Mouse (Mus musculus) hindbrain, embryonic 14.5 days (tissue): ENCODE measurements around the gene Rps8. TPM values are rescaled to one million over a fixed set of nuclear protein-coding genes. Genes with fewer than 3 reads are reported as not detected.
A peak's percentile ranks its signal among the peaks of the same experiment; 100 is the strongest.

ENCODE experiments used
- ATAC-seq: fragments of 200-750 bp; cut with Nextera tagmentation; 2 replicates; pipeline ENCODE4 v1.8.0; 2017; ENCODE audit warnings: moderate number of reproducible peaks, mild to moderate bottlenecking, moderate TSS enrichment, moderate library complexity; ENCODE audit not compliant: low FRiP score
- DNase-seq: peaks from one replicate; pipeline ENCODE4 v3.0.0-alpha.2; 2015; ENCODE audit warnings: low spot score
- H3K27ac ChIP-seq: fragments of 300-500 bp; sonication (generic); 2 replicates; pipeline ENCODE4 v1.5.1; 2014; ENCODE audit warnings: mild to moderate bottlenecking, moderate library complexity
- H3K27me3 ChIP-seq: fragments of 300-500 bp; sonication (generic); 2 replicates; pipeline ENCODE4 v1.6.1; 2014; ENCODE audit warnings: mild to moderate bottlenecking, low read length, mixed read lengths; ENCODE audit not compliant: control insufficient read depth, insufficient read depth
- H3K36me3 ChIP-seq: fragments of 300-500 bp; sonication (generic); replicated peaks from 2 replicates; pipeline ENCODE4 v1.6.1; 2014; ENCODE audit not compliant: control insufficient read depth, insufficient read depth
- H3K4me1 ChIP-seq: fragments of 300-500 bp; sonication (generic); replicated peaks from 2 replicates; pipeline ENCODE4 v1.6.1; 2014; ENCODE audit warnings: antibody characterized with exemption, low read length, mixed read lengths; ENCODE audit not compliant: control insufficient read depth, insufficient read depth
- H3K4me2 ChIP-seq: fragments of 300-500 bp; sonication (generic); replicated peaks from 2 replicates; pipeline ENCODE4 v1.6.1; 2014; ENCODE audit warnings: mild to moderate bottlenecking, moderate library complexity
- H3K4me3 ChIP-seq: fragments of 300-500 bp; sonication (generic); replicated peaks from 2 replicates; pipeline ENCODE4 v1.5.1; 2014; ENCODE audit warnings: mild to moderate bottlenecking, low read length
- H3K9ac ChIP-seq: fragments of 300-500 bp; sonication (generic); 2 replicates; pipeline ENCODE4 v1.6.1; 2014
- H3K9me3 ChIP-seq: fragments of 300-500 bp; sonication (generic); 2 replicates; pipeline ENCODE4 v1.6.1; 2016; ENCODE audit warnings: low read length; ENCODE audit not compliant: control insufficient read depth
- WGBS: fragments of 180-500 bp; shearing (Covaris S2); extraction: QIAGEN DNeasy Blood & Tissue Kit; methylation state at CpG from one replicate; pipeline ENCODE4 v1.1.7; 2014; 5-methylcytosine and 5-hydroxymethylcytosine counted together
- polyA plus RNA-seq: library from polyadenylated mRNA; unstranded; fragments of >200 nt; fragmentation: Nextera tagmentation; extraction: Ambion mirVana; gene quantifications from 2 replicates; pipeline ENCODE4 v1.2.1, GENCODE M21; 2014

Rps8 gene
- polyA plus RNA-seq, 1 experiment from 2014 or later: 672 TPM

DNA sequence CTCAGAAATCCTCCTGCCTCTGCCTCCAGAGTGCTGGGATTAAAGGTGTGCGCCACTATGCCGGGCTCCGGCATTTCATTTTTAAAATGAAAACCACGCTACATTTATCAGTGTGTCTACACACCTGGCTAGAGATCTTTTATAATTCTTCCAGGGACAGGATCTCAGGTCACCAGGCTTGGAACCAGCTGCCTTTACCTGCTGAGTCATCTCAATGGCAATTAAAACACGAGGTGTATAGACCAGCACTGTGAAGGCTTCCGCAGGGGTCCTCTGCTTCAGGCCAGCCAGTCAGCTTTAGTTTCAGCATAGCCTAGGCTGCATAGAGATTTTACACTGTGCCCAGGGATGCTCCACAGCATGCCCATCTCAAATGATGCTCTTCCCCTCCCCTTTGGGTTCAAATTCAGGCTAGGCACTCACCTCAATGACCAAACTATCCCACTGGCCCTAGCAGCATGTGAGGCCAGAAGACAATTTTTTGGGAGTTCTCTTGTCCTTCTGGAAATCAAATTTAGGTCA lies 5.8 kb downstream of the Rps8 start:
- DNase-seq: no peak
- H3K36me3 ChIP-seq: peaks cover 64% of the 10 kb centered on the region
- no peaks in the 10 kb centered on the region for H3K9me3 ChIP-seq
- no peak overlapping the region for H3K4me3 ChIP-seq
- peaks cover 9% of the 10 kb centered on the region; the same call in 1 of the 2 replicates for H3K4me1 ChIP-seq
- H3K9ac ChIP-seq: no peak overlapping the region
- H3K4me2 ChIP-seq: no peak overlapping the region
- H3K27me3 ChIP-seq: no peaks in the 10 kb centered on the region
- 93% methylated on average over 6 of the region's 6 CpGs for WGBS
- H3K27ac ChIP-seq: no peak overlapping the region
- ATAC-seq: no peak

DNA sequence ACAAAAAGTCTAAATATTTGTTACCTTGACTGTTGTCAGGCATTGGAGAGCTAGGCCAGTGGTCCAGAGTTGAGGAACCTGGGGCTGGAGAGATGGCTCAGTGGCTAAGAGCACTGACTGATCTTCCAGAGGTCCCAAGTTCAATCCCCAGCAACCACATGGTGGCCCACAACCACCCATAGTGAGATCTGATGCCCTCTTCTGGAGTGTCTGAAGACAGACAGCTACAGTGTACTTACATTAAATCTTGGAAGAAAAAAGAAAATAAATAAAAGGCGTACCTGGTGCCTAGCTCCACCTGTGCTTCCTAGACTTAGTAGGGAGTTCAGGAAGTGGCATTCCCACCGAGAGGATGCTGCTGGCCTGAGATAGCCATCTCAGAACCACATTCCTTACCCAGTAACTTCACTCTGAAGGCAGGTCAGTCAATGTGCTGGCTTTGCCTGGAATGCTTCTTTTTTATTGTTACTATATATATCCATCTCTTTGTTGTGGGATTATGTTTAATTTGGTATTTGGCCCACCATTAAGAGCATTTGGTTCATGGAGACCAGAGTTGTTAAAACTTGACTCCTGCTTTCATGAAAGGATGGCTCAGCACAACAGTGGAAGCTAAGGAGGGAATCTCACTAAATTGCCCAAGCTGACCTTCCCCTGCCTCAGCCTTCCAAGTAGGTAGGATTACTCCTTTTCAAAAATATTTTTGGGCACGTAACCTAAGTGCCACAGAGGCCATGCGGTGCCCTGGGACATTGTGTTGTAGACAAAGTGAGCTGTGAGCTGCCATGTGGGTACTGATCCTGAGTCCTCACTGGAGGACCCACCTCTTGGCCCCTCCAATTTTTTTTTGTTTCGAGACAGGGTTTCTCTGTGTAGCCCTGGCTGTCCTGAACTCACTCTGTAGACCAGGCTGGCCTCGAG lies 6.5 kb downstream of the Rps8 start:
- H3K36me3 ChIP-seq: peaks cover 60% of the 10 kb centered on the region
- WGBS: 77% methylated on average over 6 of the region's 6 CpGs
- peaks cover 4% of the 10 kb centered on the region; the same call in 1 of the 2 replicates for H3K4me1 ChIP-seq
- ATAC-seq (no peak), DNase-seq (no peak)
- no peak overlapping the region for H3K9ac ChIP-seq
- H3K4me3 ChIP-seq: no peak overlapping the region
- H3K4me2 ChIP-seq: no peak overlapping the region
- no peaks in the 10 kb centered on the region for H3K9me3 ChIP-seq
- no peak overlapping the region for H3K27ac ChIP-seq
- H3K27me3 ChIP-seq: no peaks in the 10 kb centered on the region

DNA sequence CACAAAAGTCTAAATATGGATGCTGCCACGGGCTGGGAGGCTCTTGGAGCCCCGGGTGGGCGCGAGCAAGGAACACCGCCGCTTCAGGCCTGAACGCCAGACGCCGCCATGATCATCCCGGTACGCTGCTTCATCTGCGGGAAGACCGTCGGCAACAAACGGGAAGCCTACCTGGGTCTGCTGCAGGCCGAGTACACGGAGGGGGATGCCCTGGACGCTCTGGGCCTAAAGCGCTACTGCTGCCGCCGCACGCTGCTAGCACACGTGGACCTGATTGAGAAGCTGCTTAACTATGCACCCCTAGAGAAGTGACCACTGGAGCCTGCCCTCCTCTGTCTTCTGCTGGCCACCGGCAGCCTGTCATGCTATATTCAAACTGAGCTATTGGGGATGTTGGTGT lies 7.2 kb downstream of the Rps8 start:
- Histone ChIP-seq H3K4me2 (no peak overlapping the region), H3K9ac (no peak overlapping the region), H3K27me3 (no peaks in the 10 kb centered on the region), H3K36me3 (peaks cover 52% of the 10 kb centered on the region), H3K27ac (no peak overlapping the region), H3K4me1 (no peaks in the 10 kb centered on the region), H3K4me3 (no peak overlapping the region), H3K9me3 (no peaks in the 10 kb centered on the region)
- DNase-seq: no peak
- ATAC-seq: no peak
- WGBS: 73% methylated on average over 24 of the region's 24 CpGs

DNA sequence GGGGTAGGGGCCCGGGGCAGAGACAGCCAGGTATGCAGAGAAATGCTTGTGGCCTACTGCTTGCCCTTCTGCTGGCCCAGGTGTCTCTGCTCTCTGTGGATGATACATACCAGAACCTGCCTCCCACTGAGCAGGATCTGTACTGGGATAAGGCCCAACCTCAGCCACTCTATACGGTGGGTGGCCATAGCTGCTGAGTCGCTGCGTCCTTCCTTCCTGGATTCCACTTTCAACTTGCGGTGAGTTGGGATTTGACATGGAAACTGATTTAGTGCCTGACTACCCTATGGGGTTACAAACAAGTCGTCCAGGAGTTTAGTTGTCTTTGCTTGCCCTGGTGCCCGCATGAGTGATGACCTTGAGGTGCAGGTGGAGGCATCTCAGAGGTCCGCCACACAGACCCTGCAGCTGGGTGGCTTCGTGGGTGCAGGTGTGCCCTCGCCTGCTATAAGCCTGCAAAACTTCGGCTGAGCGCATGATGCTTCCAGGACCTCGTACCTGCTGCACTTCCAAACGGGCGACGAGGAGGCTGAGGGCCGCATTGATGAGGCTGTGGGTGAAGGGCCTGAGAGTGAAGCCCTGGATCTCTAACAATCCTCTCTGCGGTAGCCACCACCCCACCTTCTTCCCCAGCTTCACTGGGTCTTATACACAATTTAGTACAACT lies 7.9 kb downstream of the Rps8 start:
- ATAC-seq (no peak), DNase-seq (no peak)
- no peak overlapping the region for H3K9ac ChIP-seq
- H3K4me2 ChIP-seq: no peak overlapping the region
- no peaks in the 10 kb centered on the region for H3K27me3 ChIP-seq
- H3K4me3 ChIP-seq: no peak overlapping the region
- H3K9me3 ChIP-seq: no peaks in the 10 kb centered on the region
- no peak overlapping the region for H3K27ac ChIP-seq
- no peaks in the 10 kb centered on the region for H3K4me1 ChIP-seq
- H3K36me3 ChIP-seq: peaks cover 46% of the 10 kb centered on the region
- 85% methylated on average over 18 of the region's 18 CpGs for WGBS

DNA sequence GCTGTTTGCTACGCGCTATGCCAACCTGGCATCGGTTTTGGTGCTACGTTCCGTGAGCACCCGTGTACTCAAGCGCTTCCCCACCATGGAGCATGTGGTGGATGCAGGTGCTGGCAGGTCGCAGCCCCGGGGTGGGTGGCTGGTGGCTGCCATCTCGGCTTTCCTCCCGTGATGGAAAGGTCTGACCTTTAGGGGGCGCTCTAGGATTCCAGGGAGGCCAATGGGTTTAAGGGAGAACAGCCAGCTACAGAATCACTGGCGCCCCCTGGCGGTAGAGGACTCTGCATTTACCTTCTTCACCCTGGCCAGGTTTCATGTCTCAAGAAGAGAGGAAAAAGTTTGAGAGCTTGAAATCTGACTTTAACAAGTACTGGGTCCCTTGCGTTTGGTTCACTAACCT lies 9.9 kb downstream of the Rps8 start:
- Histone ChIP-seq H3K9me3 (no peaks in the 10 kb centered on the region), H3K4me1 (no peaks in the 10 kb centered on the region), H3K27me3 (no peaks in the 10 kb centered on the region), H3K36me3 (peaks cover 26% of the 10 kb centered on the region), H3K27ac (no peak overlapping the region), H3K4me2 (no peak overlapping the region), H3K9ac (no peak overlapping the region), H3K4me3 (no peak overlapping the region)
- ATAC-seq (no peak), DNase-seq (peak; percentile 64)
- WGBS: 36% methylated on average over 15 of the region's 15 CpGs

DNA sequence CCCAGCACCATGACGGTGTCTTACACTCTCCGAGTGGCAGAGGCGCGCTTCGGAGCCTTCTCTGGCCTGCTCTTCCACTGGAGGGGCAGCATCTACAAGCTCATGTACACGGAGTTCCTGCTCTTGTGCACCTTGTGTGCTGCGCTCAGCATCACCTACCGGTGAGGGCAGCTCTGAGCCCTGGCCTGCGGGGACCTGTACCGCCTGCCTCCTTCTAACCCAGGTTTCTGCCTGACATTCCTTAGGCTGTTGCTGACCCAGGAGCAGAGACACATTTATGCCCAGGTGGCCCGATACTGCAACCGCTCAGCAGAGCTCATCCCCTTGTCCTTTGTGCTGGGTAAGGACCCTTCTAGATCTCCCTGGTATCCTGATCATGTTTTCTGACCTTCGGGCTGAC lies 10.8 kb downstream of the Rps8 start:
- ATAC-seq (no peak), DNase-seq (no peak)
- Histone ChIP-seq H3K4me2 (no peak overlapping the region), H3K4me1 (no peaks in the 10 kb centered on the region), H3K9me3 (no peaks in the 10 kb centered on the region), H3K4me3 (no peak overlapping the region), H3K27me3 (no peaks in the 10 kb centered on the region), H3K36me3 (peaks cover 17% of the 10 kb centered on the region), H3K27ac (no peak overlapping the region), H3K9ac (no peak overlapping the region)
- WGBS: 93% methylated on average over 13 of the region's 13 CpGs

DNA sequence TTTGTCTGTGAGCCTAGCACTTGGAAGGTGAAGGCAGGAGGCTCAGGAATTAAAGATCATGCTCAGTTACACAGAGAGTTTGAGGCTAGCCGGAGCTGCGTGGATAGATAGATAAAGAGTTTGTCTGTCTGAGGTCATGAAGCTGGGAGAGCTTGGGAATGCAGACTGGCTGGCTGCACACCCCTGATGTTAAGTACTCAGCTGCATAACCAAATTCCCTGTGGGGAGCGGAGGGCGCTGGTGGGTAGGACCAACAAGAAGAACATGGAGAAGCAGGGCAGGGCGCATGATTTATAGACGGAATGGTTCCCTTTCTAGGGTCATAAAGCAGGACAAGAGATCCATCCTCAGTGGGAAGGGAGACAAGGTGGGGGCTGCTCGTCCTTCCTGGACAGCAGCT lies 13.0 kb downstream of the Rps8 start:
- Histone ChIP-seq H3K4me2 (no peak overlapping the region), H3K4me3 (no peak overlapping the region), H3K4me1 (no peaks in the 10 kb centered on the region), H3K9me3 (no peaks in the 10 kb centered on the region), H3K9ac (no peak overlapping the region), H3K36me3 (no peaks in the 10 kb centered on the region), H3K27ac (no peak overlapping the region), H3K27me3 (no peaks in the 10 kb centered on the region)
- DNase-seq (no peak), ATAC-seq (no peak)
- 60% methylated on average over 7 of the region's 7 CpGs for WGBS

DNA sequence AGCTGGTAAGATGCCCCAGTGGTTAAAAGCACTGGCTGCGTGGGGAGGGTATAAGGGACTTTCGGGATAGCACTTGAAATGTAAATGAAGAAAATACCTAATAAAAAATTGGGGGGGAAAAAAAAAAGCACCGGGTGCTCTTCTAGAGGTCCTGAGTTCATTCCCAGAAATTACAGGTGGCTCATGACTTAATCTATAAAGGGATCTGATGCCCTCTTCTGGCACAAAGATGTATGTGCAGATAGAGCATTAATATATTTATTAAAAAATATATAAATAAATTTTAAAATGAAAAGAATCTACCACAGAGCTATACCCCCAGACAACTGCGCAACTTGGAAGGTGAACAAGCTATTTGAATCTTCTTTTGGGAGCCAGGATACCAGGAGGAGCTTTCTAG lies 15.4 kb downstream of the Rps8 start:
- WGBS: 38% methylated on average over 4 of the region's 4 CpGs
- no peak for DNase-seq
- no peak for ATAC-seq
- no peak overlapping the region for H3K27ac ChIP-seq
- no peaks in the 10 kb centered on the region for H3K9me3 ChIP-seq
- H3K4me1 ChIP-seq: no peaks in the 10 kb centered on the region
- H3K9ac ChIP-seq: no peak overlapping the region
- no peaks in the 10 kb centered on the region for H3K36me3 ChIP-seq
- no peaks in the 10 kb centered on the region for H3K27me3 ChIP-seq
- no peak overlapping the region for H3K4me3 ChIP-seq
- no peak overlapping the region for H3K4me2 ChIP-seq

DNA sequence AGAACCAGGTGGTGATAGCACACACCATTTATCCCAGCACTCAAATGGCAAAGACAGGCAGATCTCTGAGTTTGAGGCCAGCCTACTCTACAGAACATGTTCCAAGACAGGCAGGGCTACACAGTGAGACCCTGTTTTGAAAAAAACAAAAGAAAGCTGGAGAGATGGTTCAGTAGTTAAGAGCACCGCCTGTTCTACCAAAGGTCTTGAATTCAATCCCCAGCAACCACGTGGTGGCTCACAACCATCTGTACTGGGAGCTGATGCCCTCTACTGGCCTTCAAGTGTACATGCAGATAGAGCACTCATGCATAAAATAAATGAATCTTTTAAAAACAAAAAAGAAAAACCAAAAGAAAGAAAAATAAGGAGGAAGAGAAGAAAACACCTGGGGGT lies 16.8 kb downstream of the Rps8 start:
- ATAC-seq (no peak), DNase-seq (no peak)
- Histone ChIP-seq H3K4me1 (peaks cover 2% of the 10 kb centered on the region), H3K9me3 (no peaks in the 10 kb centered on the region), H3K27ac (no peak overlapping the region), H3K4me3 (no peak overlapping the region), H3K4me2 (no peak overlapping the region), H3K36me3 (no peaks in the 10 kb centered on the region), H3K9ac (no peak overlapping the region), H3K27me3 (no peaks in the 10 kb centered on the region)
- 3% methylated on average over 2 of the region's 2 CpGs for WGBS
